Mouse (Mus musculus): ENCODE results near the gene Gcnt7.
A peak's percentile ranks its signal among the peaks of the same experiment; 100 is the strongest.

The Gcnt7 gene

GRCm38 (mm10) chr2:172458496-172458895, at the start of gene Gcnt7:
TSS of gene Gcnt7 (minus strand) at chr2:172458596.
- no peak for DNase-seq (ENCODE audit: low spot score in 2 of 2)

DNA sequence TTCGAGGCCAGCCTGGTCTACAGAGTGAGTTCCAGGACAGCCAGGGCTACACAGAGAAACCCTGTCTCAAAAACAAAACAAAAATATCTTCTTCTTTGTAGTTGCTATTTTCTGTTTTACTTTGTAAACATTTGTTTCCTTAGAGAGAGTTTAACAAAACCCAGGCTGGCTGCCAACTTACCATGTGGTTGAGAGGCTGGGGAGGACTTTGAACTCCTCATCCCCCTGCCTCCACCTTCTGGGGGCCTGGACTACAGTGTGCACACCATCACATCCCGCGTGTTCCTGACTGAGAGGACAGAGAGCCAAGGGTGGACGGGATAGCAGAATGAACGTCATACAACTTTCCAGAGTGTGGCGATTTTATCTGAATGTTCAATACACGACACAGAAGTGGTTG, 47.7 kb upstream of the Gcnt7 start:
- DNase-seq (ENCODE audit: low spot score in 2 of 2), result no peak

GRCm38 (mm10) chr2:172502168-172502567, 43.8 kb upstream of the Gcnt7 start:
- DNase-seq (ENCODE audit: low spot score in 2 of 2), result no peak

DNA sequence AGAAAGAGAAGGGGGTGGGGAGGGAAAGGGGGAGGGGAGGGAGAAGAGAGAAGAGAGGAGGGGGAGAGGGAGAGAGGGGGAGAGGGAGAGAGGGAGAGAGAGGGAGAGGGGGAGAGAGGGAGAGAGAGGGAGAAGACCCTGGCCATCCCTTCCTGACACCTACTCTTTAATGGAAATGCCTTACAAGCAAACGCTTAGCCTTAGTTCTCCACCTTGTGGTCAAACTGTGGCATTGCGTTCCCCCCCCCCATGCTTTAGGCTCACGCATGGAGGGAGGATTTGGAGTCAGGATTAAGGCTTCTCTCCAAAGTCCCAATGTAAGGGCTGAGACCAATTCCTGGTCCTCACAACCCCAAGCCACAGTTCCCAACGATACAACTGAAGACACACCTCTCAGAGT, 42.9 kb upstream of the Gcnt7 start:
- peak in 1 of 2 experiments; percentile 42 for DNase-seq (ENCODE audit: low spot score in 2 of 2)

GRCm38 (mm10) chr2:172500752-172501316, 42.4 kb upstream of the Gcnt7 start:
- no peak for DNase-seq (ENCODE audit: low spot score in 2 of 2)

DNA sequence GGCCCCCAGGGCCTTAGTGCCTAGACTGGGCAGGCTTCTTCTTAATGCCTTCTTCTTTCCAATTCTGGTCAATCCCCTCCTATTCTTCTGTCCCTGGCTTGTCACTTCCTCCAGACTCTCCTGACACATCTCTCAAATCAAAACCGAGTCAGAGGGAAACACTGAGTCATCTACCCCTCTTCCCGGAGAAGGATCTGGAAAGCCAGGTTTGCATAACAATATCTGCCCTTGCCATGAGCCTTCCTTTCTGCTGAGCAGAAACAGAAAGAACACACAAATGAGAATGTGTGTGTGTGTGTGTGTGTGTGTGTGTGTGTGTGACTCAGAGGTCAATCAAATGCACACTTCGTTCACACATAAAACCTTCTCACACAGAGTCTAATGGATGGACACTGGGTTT, 40.4 kb upstream of the Gcnt7 start:
- no peak for DNase-seq (ENCODE audit: low spot score in 2 of 2)

DNA sequence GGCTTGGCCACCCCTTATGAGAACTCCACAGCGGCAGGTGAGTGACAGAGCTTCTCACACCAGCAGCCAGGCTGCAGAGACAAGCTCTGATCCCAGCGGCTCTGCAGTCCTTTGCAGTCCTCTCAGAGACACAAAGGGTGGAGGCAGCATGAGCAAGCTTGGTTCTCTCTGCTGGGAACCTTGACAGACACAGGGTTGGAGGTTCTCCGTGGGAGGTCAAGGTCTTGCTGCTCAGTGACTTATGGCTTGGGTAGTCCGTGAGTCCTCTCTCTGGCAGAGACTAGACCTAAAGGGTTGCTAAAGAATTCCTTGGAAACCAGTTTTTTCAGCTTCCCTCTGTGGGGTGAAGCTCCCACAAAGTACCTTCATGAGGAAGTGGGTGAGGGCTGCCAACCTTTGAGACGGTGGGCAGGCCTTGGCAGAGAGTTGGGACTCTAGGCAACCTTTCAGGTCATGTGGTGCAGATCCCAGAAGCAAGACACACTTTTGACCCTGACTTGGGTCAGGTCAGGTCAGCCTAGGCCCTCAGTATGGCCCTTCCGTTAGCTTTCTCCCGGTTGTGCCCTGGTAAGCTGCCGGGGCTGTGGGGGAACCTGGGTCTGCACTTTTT, 38.4 kb upstream of the Gcnt7 start:
- no peak for DNase-seq (ENCODE audit: low spot score in 2 of 2)

GRCm38 (mm10) chr2:172484696-172485370, 26.4 kb upstream of the Gcnt7 start:
- no peak for DNase-seq (ENCODE audit: low spot score in 2 of 2)

DNA sequence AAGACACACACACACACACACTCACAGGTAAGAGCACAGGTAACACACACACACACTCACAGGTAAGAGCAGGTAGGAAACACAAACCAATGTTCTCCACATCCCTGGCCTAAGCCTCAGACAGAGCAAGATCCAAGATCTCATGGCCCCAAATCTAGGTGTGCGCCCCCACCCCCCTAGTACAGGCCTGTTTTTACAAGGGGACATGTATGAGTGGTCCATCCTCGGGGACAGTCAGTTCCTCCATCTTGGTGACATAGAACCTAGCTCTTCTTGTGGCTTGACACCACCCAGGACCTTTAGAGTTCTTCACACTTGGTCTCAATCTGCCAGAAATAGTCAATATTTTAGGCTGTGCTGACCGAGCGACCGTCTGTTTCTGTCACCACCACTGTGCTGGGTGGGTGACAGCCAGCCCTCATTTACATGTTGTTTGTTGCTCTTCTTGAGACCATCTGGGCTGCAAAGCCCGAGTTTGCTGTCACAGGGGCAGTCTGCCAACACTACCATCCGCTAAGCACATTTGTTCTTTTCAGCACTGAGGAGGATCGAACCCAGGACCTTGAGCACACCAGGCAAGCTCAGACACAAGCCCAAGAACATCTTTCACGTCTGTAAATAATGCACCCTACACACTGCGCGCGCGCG, 25.5 kb upstream of the Gcnt7 start:
- DNase-seq (ENCODE audit: low spot score in 2 of 2), result peak in 1 of 2 experiments; percentile 28

DNA sequence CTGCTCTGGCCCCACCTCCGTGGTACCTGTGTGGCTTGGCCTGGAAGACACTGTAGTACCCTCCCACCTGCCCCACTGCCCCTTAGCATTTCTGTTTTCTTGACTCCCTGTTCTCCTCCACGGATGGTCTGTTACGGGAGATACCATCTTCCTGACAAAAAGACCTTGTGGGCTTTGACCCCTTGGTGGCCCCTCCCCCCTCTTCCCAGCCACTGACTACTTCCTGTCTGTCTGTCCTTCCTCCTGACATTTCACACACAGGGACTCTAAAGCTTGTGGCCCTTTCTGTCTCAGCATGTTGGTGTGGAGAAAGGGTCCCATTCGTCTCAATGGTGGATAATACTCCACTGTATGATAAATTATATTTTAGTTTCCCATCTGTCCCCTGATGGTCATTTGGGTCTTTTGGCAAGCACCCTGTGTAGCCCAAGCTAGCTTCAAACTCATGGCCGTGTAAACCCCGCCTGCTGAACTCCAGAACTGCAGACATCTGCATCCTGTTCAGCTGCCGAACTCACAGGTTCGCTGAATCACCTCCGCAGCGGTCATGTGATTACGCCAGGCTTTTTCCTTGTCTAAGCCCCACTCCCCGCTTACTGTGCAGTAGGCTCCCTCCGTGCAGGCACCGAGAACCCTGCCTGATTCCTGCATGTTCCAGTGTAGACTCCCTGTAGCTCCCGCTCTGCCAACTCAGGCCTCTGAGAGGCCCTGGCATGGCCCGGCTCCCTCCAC, 23.4 kb upstream of the Gcnt7 start:
- no peak for DNase-seq (ENCODE audit: low spot score in 2 of 2)

- no peak for DNase-seq (ENCODE audit: low spot score in 2 of 2)
Observed at GRCm38 (mm10) chr2:172480296-172480695, 21.9 kb upstream of the Gcnt7 start.

DNA sequence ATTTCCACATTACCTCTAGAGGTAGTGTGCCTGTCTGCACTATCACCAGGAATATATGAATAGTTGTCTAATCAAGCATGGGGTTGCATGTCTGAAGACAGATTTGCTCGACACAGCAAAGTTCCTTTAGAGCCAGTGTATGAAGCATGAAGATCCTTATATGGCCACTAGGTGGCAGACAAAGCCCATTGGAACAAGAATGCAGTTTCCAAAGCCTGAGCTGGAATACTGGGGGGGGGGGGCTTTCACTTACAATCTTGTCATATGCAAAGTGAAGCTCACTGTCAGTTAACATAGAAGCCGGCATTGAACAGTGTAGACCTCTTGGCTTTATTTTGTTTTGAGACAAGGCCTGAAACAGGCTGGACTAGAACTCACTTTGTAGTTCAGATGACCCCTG, 19.5 kb upstream of the Gcnt7 start:
- peak in 1 of 2 experiments; percentile 58 for DNase-seq (ENCODE audit: low spot score in 2 of 2)

- DNase-seq (ENCODE audit: low spot score in 2 of 2), result no peak
Observed at GRCm38 (mm10) chr2:172477350-172477749, 19.0 kb upstream of the Gcnt7 start.

DNA sequence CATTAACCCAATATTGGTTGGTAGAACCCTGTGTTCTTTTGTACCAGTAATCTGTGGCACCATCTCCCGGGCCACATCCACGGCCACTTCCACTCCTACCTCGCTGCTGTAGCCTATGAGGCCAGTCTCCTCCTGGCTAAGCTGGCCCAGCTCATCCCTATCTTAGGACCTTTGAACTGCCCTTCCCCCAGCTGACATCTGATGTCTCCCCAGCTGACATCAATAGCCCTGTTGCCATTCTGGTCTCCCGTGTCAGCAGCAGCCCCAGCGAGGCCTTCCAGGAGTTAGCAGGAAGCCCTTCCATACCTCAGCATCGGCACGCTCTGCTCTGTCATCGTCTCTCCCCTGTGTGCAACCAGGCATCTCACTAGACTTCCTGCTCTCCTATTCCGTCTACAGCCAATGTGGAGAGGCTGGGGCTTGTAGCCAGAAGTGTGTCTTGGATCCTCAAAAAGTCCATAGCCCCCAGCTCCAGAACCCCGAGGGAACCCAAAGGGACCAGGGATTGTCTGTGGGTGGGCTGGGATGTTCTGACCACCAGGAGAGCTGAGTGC, 18.4 kb upstream of the Gcnt7 start:
- no peak for DNase-seq (ENCODE audit: low spot score in 2 of 2)

- no peak for DNase-seq (ENCODE audit: low spot score in 2 of 2)
Observed at GRCm38 (mm10) chr2:172474970-172475369, 16.6 kb upstream of the Gcnt7 start.

GRCm38 (mm10) chr2:172473591-172473990, 15.2 kb upstream of the Gcnt7 start:
- DNase-seq (ENCODE audit: low spot score in 2 of 2), result no peak

DNA sequence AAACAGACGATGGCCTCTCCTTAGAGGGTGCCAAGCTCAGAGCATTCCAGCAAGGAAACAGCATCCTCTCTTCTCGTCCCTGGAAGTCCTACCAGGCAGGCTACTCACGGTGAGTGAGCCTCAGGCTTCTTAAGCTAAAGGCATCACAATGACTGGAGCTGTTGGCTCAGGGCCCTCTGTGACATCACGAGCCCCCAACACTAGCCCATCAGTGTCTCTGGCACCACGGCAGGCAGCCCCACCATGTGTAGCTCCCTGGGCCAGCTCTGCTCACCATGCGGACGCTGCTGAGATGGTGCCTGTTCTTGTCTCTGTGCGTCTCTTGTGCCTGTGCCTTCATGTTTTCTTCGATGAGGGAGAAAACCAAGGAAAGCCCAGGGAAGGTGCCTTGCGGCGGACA, 13.9 kb upstream of the Gcnt7 start, which contains the start of gene Fam209:
Gene Fam209, plus strand, starts transcription at position 203 of the 400 bp plus-strand sequence.
- DNase-seq (ENCODE audit: low spot score in 2 of 2), result no peak

GRCm38 (mm10) chr2:172468346-172468819, 10.0 kb upstream of the Gcnt7 start:
- DNase-seq (ENCODE audit: low spot score in 2 of 2), result peak in 1 of 2 experiments; percentile 71

GRCm38 (mm10) chr2:172467206-172467605, 8.8 kb upstream of the Gcnt7 start:
- no peak for DNase-seq (ENCODE audit: low spot score in 2 of 2)

GRCm38 (mm10) chr2:172466427-172467132, 8.2 kb upstream of the Gcnt7 start:
- DNase-seq (ENCODE audit: low spot score in 2 of 2), result no peak

- no peak for DNase-seq (ENCODE audit: low spot score in 2 of 2)
Observed at GRCm38 (mm10) chr2:172462813-172463212, 4.4 kb upstream of the Gcnt7 start.

All from cerebellum, postnatal 4 days (tissue).